Mouse (Mus musculus) adrenal gland, postnatal 25 days (tissue): ENCODE data around the gene Epb41l4b. TPM values are rescaled to one million over a fixed set of nuclear protein-coding genes. Genes with fewer than 3 reads are reported as not detected.

Experiments
- DNase-seq: peaks from one replicate; pipeline ENCODE4 v3.0.0; 2021; ENCODE audit warnings: mixed read lengths
- total RNA-seq: library from RNA; stranded (reverse); gene quantifications from 2 replicates; pipeline ENCODE4 v1.2.3, GENCODE M21; 2021

Epb41l4b gene
- total RNA-seq, 1 experiment from 2014 or later, result 1.4 TPM

GRCm38 (mm10) chr4:57153068-57153835 is 10.0 kb upstream of the Epb41l4b start:
- peak; percentile 28 for DNase-seq

- DNase-seq, result no peak
Observed at GRCm38 (mm10) chr4:57148182-57148581, 4.9 kb upstream of the Epb41l4b start.

- DNase-seq, result no peak
Observed at GRCm38 (mm10) chr4:57142374-57143025, 737 bp downstream of the Epb41l4b start.

GRCm38 (mm10) chr4:57141908-57142361 is 1.3 kb downstream of the Epb41l4b start:
- peak; percentile 18 for DNase-seq

- no peak for DNase-seq
Observed at GRCm38 (mm10) chr4:57140992-57141717, 2.1 kb downstream of the Epb41l4b start.

- no peak for DNase-seq
Observed at GRCm38 (mm10) chr4:57140200-57140799, 2.9 kb downstream of the Epb41l4b start.

GRCm38 (mm10) chr4:57139433-57139832 is 3.8 kb downstream of the Epb41l4b start:
- DNase-seq, result peak; percentile 55

- DNase-seq, result no peak
Observed at GRCm38 (mm10) chr4:57138093-57138440, 5.2 kb downstream of the Epb41l4b start.

GRCm38 (mm10) chr4:57137371-57138092 is 5.7 kb downstream of the Epb41l4b start:
- DNase-seq, result no peak

GRCm38 (mm10) chr4:57135431-57135830 is 7.8 kb downstream of the Epb41l4b start:
- DNase-seq, result no peak

- no peak for DNase-seq
Observed at GRCm38 (mm10) chr4:57134554-57134953, 8.7 kb downstream of the Epb41l4b start.

GRCm38 (mm10) chr4:57131839-57132238 is 11.4 kb downstream of the Epb41l4b start:
- DNase-seq, result no peak

GRCm38 (mm10) chr4:57129718-57130515 is 13.3 kb downstream of the Epb41l4b start:
- no peak for DNase-seq

- no peak for DNase-seq
Observed at GRCm38 (mm10) chr4:57123003-57123402, 20.2 kb downstream of the Epb41l4b start.

GRCm38 (mm10) chr4:57122166-57122565 is 21.1 kb downstream of the Epb41l4b start:
- DNase-seq, result no peak

- DNase-seq, result no peak
Observed at GRCm38 (mm10) chr4:57120563-57120962, 22.7 kb downstream of the Epb41l4b start.

- DNase-seq, result no peak
Observed at GRCm38 (mm10) chr4:57119976-57120375, 23.3 kb downstream of the Epb41l4b start.

GRCm38 (mm10) chr4:57118883-57119282 is 24.4 kb downstream of the Epb41l4b start:
- DNase-seq, result no peak

GRCm38 (mm10) chr4:57116278-57116677 is 27.0 kb downstream of the Epb41l4b start:
- DNase-seq, result no peak

GRCm38 (mm10) chr4:57114617-57115592 is 28.3 kb downstream of the Epb41l4b start:
- DNase-seq, result no peak
